Mouse (Mus musculus): ENCODE measurements around the gene Cela3b. TPM values are rescaled to one million over a fixed set of nuclear protein-coding genes. Genes with fewer than 3 reads are reported as not detected.
"Not testable (repeated sequence)": the region's sequence is repeated elsewhere in the genome, so short reads cannot be mapped to it uniquely, and the experiment has no call there.

Gene Cela3b
- polyA plus RNA-seq, 1 experiment from 2014 or later: 0.18 TPM

GRCm38 (mm10) chr4:137447363-137448196 lies 17.2 kb upstream of the Cela3b start:
- peak overlapping the region; percentile 45; the same call in 1 of the 2 replicates for H3K4me2 ChIP-seq
- ATAC-seq (ENCODE audit: insufficient read depth): peak; percentile 87
- H3K27ac ChIP-seq (replicated peaks): peak overlapping the region; percentile 74
- no peaks in the 10 kb centered on the region for H3K36me3 ChIP-seq (replicated peaks)
- 48% methylated on average over 7 of the region's 7 CpGs for WGBS (ENCODE audit: insufficient replicate concordance)
- H3K27me3 ChIP-seq: no peaks in the 10 kb centered on the region
- 0 out of 2 replicates have a peak overlapping the region, but pooled peaks have one; percentile 0 for H3K9ac ChIP-seq
- H3K4me1 ChIP-seq (replicated peaks): peaks cover 54% of the 10 kb centered on the region
- no peak overlapping the region for H3K4me3 ChIP-seq (replicated peaks)
- H3K9me3 ChIP-seq (replicated peaks): no peaks in the 10 kb centered on the region

- H3K4me1 ChIP-seq (replicated peaks): peaks cover 54% of the 10 kb centered on the region
- no peak for ATAC-seq (ENCODE audit: insufficient read depth)
- H3K27ac ChIP-seq (replicated peaks): no peak overlapping the region
- WGBS (ENCODE audit: insufficient replicate concordance): 79% methylated on average over 4 of the region's 4 CpGs
- H3K9ac ChIP-seq: no peak overlapping the region
- no peaks in the 10 kb centered on the region for H3K27me3 ChIP-seq
- H3K36me3 ChIP-seq (replicated peaks): no peaks in the 10 kb centered on the region
- no peaks in the 10 kb centered on the region for H3K9me3 ChIP-seq (replicated peaks)
- H3K4me2 ChIP-seq: no peak overlapping the region
- H3K4me3 ChIP-seq (replicated peaks): no peak overlapping the region
Observed at GRCm38 (mm10) chr4:137445881-137446280, 15.5 kb upstream of the Cela3b start.

GRCm38 (mm10) chr4:137443625-137444024 lies 13.3 kb upstream of the Cela3b start:
- Histone ChIP-seq H3K4me1 (replicated peaks) (peaks cover 48% of the 10 kb centered on the region), H3K27ac (replicated peaks) (no peak overlapping the region), H3K4me3 (replicated peaks) (no peak overlapping the region), H3K27me3 (no peaks in the 10 kb centered on the region), H3K9me3 (replicated peaks) (no peaks in the 10 kb centered on the region), H3K4me2 (peak overlapping the region; percentile 13), H3K9ac (no peak overlapping the region), H3K36me3 (replicated peaks) (no peaks in the 10 kb centered on the region)
- ATAC-seq (ENCODE audit: insufficient read depth): no peak
- WGBS (ENCODE audit: insufficient replicate concordance): 28% methylated on average over 5 of the region's 5 CpGs

DNA sequence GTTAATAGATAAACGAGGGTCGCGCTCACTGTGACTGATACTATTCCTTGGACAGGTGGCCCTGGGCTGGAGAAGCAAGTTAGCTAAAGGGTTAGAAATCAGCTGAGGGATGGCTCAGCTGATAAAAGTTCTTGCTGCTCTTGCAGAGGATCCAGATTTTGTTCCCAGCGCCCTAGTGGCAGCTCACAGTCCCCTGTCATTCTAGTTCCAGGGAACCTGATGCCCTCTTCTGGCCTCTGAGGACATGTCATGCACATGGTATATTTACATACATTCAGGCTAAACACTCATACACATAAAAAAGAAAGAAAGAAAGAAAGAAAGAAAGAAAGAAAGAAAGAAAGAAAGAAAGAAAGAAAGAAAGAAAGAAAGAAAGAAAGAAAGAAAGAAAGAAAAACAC lies 11.0 kb upstream of the Cela3b start:
- no peak overlapping the region for H3K4me2 ChIP-seq
- 84% methylated on average over 4 of the region's 4 CpGs for WGBS (ENCODE audit: insufficient replicate concordance)
- no peaks in the 10 kb centered on the region for H3K36me3 ChIP-seq (replicated peaks)
- no peak overlapping the region for H3K9ac ChIP-seq
- H3K4me3 ChIP-seq (replicated peaks): no peak overlapping the region
- no peak overlapping the region for H3K27ac ChIP-seq (replicated peaks)
- ATAC-seq (ENCODE audit: insufficient read depth): no peak
- H3K9me3 ChIP-seq (replicated peaks): no peaks in the 10 kb centered on the region
- peaks cover 38% of the 10 kb centered on the region for H3K4me1 ChIP-seq (replicated peaks)
- H3K27me3 ChIP-seq: no peaks in the 10 kb centered on the region

GRCm38 (mm10) chr4:137438842-137439241 lies 8.5 kb upstream of the Cela3b start:
- peak overlapping the region; percentile 74 for H3K27ac ChIP-seq (replicated peaks)
- no peaks in the 10 kb centered on the region for H3K36me3 ChIP-seq (replicated peaks)
- H3K4me2 ChIP-seq: peak overlapping the region; percentile 55
- H3K4me1 ChIP-seq (replicated peaks): peaks cover 27% of the 10 kb centered on the region
- peak; percentile 96 for ATAC-seq (ENCODE audit: insufficient read depth)
- WGBS (ENCODE audit: insufficient replicate concordance): 34% methylated on average over 8 of the region's 8 CpGs
- H3K27me3 ChIP-seq: no peaks in the 10 kb centered on the region
- no peak overlapping the region for H3K9ac ChIP-seq
- H3K9me3 ChIP-seq (replicated peaks): no peaks in the 10 kb centered on the region
- no peak overlapping the region; the same call in 1 of the 2 replicates for H3K4me3 ChIP-seq (replicated peaks)

DNA sequence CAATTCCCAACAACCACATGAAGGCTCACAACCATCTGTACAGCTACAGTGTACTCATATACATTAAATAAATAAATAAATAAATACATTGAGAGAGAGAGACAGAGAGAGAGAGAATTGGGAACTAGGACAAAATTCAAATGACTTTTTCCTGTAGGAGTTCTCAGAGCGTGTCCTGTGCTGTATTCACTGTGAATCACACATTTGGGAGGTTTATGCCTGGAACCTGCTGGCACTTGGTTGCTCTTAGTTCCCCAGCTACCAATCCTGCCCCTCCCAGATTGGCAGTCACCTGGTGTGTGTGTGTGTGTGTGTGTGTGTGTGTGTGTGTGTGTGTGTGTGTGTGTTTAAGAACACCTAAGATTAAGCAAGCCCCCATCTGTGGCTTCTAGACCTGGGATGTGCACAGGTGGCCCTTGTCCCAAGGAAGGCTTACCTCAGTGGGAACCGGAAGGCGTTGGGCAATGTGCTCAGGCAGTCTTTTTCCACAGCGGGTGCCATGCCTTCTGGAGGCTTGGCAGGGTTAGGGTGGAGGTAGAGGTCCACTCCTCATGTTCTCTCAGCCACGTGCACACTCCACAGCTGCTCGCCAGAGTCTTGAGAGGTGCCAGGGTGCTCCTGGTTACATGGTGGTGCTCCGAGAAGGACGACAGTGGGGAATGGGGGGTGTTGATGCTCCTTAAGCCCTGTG lies 6.8 kb upstream of the Cela3b start:
- Histone ChIP-seq H3K27me3 (no peaks in the 10 kb centered on the region), H3K4me2 (no peak overlapping the region), H3K36me3 (replicated peaks) (no peaks in the 10 kb centered on the region), H3K9ac (no peak overlapping the region), H3K4me3 (replicated peaks) (no peak overlapping the region), H3K9me3 (replicated peaks) (no peaks in the 10 kb centered on the region), H3K4me1 (replicated peaks) (peaks cover 24% of the 10 kb centered on the region), H3K27ac (replicated peaks) (no peak overlapping the region)
- no peak for ATAC-seq (ENCODE audit: insufficient read depth)
- WGBS (ENCODE audit: insufficient replicate concordance): 78% methylated on average over 8 of the region's 8 CpGs

DNA sequence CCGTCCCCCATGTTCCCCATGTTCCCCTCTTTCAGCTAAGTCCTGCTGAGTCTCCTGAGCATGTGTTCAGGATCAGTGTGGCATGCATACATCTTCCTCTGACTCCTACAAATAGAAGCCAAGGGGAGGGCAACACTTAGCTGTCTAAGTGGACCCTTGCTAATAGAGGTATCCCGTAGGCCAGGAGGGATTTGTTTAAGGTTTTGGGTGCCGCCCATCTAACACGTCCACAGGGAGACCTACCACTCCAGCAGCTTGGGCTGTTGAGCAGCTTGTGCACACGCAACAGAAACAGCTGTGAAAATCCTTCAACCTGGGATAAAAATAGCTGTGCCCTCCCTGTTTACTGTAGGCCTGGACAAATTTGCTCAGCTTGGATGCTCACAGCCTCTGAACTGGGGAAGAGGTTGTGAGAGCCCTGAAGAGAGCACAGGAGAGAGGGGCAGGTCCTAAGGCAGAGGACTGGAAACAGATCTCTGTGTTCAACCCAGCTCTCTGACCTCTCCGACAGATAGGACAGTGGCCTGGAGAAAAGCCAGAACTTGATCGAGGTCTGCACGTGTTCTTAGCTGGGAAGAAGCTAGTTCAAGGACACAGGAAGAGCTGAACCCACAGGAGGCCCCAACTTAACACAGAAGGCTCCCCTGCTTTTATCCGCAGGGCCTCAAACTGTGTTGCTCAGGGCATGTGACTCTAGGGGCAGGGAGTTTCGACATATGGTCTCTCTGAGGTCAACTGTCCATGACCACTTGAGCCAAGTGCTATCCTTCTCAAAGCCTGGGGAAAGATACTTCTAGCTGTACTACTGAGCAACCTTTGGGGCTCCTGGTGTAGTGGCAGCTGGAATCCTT lies 2.6 kb upstream of the Cela3b start:
- H3K27me3 ChIP-seq; H3K9me3 ChIP-seq (replicated peaks); H3K4me2 ChIP-seq; H3K4me3 ChIP-seq (replicated peaks); H3K36me3 ChIP-seq (replicated peaks); H3K4me1 ChIP-seq (replicated peaks); H3K9ac ChIP-seq: not testable (repeated sequence)
- 58% methylated on average over 10 of the region's 10 CpGs for WGBS (ENCODE audit: insufficient replicate concordance)
- peak; percentile 72 for ATAC-seq (ENCODE audit: insufficient read depth)
- H3K27ac ChIP-seq (replicated peaks): peak overlapping the region; percentile 62; the same call in 1 of the 2 replicates

GRCm38 (mm10) chr4:137417712-137418564 lies 12.4 kb downstream of the Cela3b start:
- H3K4me1 ChIP-seq (replicated peaks): no peaks in the 10 kb centered on the region; the same call in 1 of the 2 replicates
- no peak for ATAC-seq (ENCODE audit: insufficient read depth)
- 28% methylated on average over 11 of the region's 11 CpGs for WGBS (ENCODE audit: insufficient replicate concordance)
- no peak overlapping the region for H3K4me3 ChIP-seq (replicated peaks)
- no peak overlapping the region for H3K27ac ChIP-seq (replicated peaks)
- no peaks in the 10 kb centered on the region for H3K9me3 ChIP-seq (replicated peaks)
- no peak overlapping the region for H3K9ac ChIP-seq
- no peak overlapping the region for H3K4me2 ChIP-seq
- H3K27me3 ChIP-seq: no peaks in the 10 kb centered on the region
- H3K36me3 ChIP-seq (replicated peaks): no peaks in the 10 kb centered on the region

DNA sequence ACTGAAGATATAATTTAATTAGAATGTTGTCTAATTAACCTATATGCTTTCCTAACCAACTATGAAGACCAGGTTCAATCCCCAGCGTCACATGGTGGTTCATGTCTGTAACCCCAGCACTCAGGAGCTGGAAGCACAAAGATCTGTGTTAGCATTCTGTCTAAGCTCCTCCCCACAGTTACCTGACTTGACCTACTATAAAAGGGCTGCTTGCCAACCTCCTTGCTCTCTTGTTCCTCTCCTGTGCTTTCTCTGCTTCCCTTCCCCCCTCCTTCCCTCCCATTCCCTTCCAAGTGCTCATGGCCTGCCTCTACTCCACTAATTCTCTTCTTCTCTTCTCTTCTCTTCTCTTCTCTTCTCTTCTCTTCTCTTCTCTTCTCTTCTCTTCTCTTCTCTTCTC lies 15.4 kb downstream of the Cela3b start:
- no peak overlapping the region for H3K27ac ChIP-seq (replicated peaks)
- H3K9me3 ChIP-seq (replicated peaks): no peaks in the 10 kb centered on the region
- H3K4me1 ChIP-seq (replicated peaks): no peaks in the 10 kb centered on the region
- H3K4me3 ChIP-seq (replicated peaks): no peak overlapping the region
- WGBS (ENCODE audit: insufficient replicate concordance): 37% methylated on average over 1 of the region's 1 CpGs
- H3K36me3 ChIP-seq (replicated peaks): no peaks in the 10 kb centered on the region
- no peak overlapping the region for H3K4me2 ChIP-seq
- no peaks in the 10 kb centered on the region for H3K27me3 ChIP-seq
- no peak overlapping the region for H3K9ac ChIP-seq
- no peak for ATAC-seq (ENCODE audit: insufficient read depth)

- H3K27ac ChIP-seq (replicated peaks); H3K9me3 ChIP-seq (replicated peaks); H3K4me1 ChIP-seq (replicated peaks); H3K36me3 ChIP-seq (replicated peaks); H3K27me3 ChIP-seq; H3K4me3 ChIP-seq (replicated peaks); H3K9ac ChIP-seq; H3K4me2 ChIP-seq: not testable (repeated sequence)
- WGBS (ENCODE audit: insufficient replicate concordance): 66% methylated on average over 7 of the region's 7 CpGs
- peak; percentile 65 for ATAC-seq (ENCODE audit: insufficient read depth)
Observed at GRCm38 (mm10) chr4:137412185-137412709, 18.1 kb downstream of the Cela3b start.

Data from liver, embryonic 15.5 days (tissue).